Mouse (Mus musculus) adrenal gland, postnatal 10 days (tissue): ENCODE data around the gene Pdf. TPM values are rescaled to one million over a fixed set of nuclear protein-coding genes. Genes with fewer than 3 reads are reported as not detected.
"Not testable (repeated sequence)": the region's sequence is repeated elsewhere in the genome, so short reads cannot be mapped to it uniquely, and the experiment has no call there.

ENCODE experiments used
- DNase-seq: peaks from one replicate; pipeline ENCODE4 v3.0.0; 2021; ENCODE audit warnings: mixed read lengths
- microRNA-seq: library from miRNA; unstranded; fragments of <30 nt; microRNA quantifications from one replicate; pipeline ENCODE4 v1.2.0, GENCODE M21; 2021
- total RNA-seq, 2 experiments: library from RNA; stranded (reverse); gene quantifications; 2 replicates each; pipeline ENCODE4 v1.2.3; 2021

Gene Pdf
- total RNA-seq, 2 experiments from 2014 or later: 36.4 to 42.2 TPM

- DNase-seq: no peak
Observed at GRCm38 (mm10) chr8:107036626-107037025, 11.8 kb downstream of the Pdf start.

DNA sequence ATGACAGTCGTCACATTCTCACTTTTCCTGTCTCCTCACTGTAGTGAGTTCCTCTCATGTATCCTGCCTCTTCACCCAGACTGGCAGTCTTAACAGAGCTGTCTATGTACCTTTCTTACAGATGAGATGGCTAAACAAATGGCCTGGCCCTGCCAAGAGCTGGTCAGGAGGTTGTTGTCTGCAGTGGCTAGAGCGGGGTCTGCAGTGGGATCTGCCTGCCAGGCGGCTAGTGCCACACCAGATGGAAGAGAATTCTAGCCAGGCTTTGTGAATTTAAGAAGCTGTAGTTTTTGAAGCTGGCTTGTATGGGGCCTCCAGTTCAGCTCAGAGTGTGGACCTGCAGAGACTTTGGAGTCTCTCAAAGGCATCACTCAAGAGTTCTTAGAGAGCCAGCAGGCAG lies 12.8 kb downstream of the Pdf start:
- DNase-seq: no peak

DNA sequence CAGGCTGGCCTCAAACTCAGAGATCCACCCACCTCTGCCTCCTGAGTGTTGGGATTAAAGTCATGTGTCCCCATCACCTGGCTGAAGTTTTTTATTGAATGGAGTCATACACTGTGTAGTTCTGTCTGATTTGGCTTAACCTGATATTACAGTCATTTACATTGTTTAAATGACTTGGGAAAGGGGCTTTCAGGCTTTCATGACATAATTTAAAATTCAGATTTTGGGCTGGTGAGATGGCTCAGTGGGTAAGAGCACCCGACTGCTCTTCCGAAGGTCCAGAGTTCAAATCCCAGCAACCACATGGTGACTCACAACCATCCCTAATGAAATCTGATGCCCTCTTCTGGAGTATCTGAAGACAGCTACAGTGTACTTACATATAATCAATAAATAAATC lies 14.8 kb downstream of the Pdf start:
- not testable (repeated sequence) for DNase-seq

- DNase-seq: no peak
Observed at GRCm38 (mm10) chr8:107031577-107032090, 16.8 kb downstream of the Pdf start.

DNA sequence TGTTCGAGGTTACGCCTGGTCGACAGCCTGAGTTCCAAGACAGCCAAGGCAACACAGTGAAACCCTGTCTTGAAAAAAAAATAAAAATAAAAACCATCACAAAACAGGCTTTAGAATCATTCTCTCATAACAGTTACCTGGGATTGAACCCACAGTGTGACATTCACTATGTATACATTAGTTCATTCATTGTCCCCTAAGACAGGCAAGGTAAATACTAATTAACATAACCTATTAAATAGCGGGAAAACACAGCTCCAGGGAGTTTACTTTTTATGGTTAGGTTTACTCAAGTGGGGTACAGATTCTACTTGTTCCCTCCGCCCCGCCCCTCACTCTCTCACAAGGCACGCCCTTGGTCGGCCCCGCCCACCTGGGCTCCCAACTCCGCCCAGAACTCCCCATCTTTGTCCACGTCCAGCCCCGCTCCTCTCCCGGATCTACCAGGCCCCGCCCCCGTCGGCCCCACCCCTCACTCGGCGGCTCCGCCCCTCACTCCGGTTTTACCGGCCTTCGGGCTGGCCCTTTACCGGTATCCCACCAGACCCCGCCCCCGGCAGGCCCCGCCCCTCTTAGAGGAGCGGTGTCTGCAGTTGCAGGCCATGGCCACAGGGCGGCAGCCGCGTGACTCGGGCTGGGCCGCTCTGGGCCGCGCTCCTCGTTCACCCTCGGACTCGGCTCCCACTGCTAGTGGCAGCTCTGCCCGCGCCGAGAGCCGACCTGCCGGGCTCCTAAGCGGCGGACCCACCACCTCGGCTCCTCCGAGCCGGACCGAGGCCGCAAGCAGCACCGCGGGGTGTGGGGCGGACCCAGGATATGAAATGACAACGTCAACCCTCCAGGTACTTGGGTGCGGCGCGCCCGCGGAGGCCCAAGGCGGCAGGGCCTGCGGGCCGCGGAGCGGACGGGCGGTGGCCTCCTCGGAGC lies 17.5 kb downstream of the Pdf start, which contains the start of gene Vps4a:
Gene Vps4a (plus strand): TSS at position 573 of the 927 bp plus-strand sequence.
- peak; percentile 100 for DNase-seq

DNA sequence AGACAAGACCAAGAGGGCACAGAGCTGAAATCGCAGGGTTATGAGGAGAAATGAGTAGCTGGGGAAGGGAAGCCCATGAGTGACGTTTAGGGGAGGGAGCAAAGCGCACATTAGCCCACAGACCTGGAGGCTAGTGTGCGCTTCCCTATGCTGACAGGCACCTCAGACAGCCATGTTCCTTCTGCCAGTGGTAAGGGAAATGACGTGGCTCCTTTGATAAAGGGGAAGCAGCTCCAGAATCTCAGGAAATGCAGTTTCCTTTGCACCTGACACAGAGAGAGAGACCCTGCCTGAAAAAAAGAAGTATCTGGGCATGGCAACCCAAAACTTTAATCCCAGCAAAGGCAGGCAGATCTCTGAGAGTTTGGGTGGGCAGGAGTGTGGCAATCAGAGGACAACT lies 18.4 kb downstream of the Pdf start:
- no peak for DNase-seq

GRCm38 (mm10) chr8:107029310-107029709 lies 19.1 kb downstream of the Pdf start:
- DNase-seq: no peak

DNA sequence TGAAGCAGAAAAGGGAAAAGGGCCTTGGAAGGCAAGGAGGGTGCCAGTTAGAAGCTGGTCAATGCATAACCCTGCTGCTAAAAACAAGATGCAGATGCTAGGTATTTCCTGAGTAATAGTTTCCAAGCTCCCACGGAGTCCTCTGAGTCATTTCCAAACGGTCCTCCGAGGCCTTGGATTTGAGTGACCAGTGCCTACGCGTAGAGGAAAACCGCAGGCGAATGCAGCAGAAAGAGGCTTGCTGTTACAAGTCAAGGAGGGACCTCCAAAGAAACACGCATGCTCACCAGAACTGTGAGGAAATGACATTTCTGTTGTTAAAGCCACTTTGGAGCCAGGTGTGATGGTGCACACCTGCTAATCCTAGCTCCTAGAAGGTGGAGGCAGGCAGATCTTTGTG lies 24.9 kb downstream of the Pdf start:
- DNase-seq: peak; percentile 63

- no peak for DNase-seq
Observed at GRCm38 (mm10) chr8:107014915-107015314, 33.5 kb downstream of the Pdf start.

DNA sequence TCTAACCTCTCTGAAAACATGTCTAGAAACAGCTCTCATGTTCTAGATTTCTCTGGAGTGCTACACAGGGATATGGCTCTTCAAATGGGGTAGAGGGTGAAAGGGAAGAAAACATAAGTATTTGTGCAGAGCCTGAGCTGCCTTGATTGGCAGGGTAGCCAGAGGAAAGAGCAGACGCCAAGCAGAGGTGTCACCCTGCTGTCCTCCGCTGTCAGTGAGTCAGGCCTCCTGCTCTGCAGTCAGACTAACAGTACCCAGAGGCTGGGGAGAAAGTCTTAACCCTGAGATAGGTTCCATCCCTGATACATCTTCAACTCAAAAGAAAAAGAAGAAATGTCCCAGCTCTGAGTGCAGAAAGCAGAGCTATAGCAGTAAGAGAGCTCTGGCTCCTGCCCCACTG lies 35.7 kb downstream of the Pdf start:
- no peak for DNase-seq

- no peak for DNase-seq
Observed at GRCm38 (mm10) chr8:107007795-107008194, 40.6 kb downstream of the Pdf start.

DNA sequence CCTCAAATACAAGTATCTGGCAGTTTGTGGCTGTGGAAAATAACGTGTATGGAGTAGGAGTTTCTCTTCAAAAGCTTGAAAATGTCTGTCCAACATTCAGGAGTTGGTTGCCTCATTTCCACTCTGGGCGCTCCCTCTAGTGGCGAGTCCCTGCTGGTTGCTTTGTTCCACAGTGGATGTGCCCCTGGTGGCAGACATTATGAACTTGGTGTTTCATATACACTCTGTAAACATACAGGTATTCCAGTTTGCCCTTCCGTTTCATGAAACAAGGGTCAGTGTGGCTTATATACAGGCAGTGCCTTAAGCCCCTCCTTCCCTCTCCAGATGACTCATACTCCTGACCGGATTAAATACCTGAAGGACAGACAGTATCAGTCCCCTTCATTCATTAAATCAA lies 45.9 kb downstream of the Pdf start:
- DNase-seq: peak; percentile 94

- DNase-seq: peak; percentile 27
Observed at GRCm38 (mm10) chr8:106999068-106999467, 49.3 kb downstream of the Pdf start.

DNA sequence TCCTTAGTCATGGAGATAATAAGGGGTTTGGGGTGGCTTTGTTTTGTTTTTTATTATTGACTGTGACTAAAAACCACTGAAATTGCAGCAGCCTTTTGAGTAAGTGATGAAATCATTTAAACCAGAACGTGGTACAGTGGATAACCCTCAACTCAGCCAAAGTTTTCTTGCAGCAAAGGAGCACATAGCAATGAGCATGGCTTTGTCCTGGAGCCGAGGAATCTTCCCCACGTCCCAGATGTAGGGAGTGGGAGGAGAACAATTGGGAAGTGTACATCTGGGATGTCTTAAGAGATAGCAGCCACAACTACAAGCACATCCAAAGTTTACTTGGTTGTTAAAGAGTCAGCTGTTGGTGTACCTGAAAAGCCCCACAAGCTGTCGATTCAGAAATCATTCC lies 51.0 kb downstream of the Pdf start:
- no peak for DNase-seq

DNA sequence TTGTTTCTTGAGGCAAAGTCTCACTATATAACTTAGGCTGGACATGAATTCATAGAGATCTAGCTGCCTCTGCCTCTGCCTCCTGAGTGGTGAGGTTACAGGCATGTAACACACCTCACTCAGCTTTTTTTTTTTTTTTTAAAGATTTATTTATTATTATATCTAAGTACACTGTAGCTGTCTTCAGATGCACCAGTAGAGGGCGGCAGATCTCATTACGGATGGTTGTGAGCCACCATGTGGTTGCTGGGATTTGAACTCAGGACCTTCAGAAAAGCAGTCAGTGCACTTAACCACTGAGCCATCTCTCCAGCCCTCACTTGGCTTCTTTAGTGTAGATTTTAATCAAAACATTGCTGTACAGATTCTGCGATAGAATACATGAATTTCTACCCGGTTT lies 52.1 kb downstream of the Pdf start:
- DNase-seq: not testable (repeated sequence)

Small RNA genes within 50 kb of the gene (microRNA-seq; reads per million reads assigned to microRNA genes)
- not detected for gene Mir7075

Other genes starting within 250 kb of the Pdf start
- 1 to 10 TPM in 1 of 2 experiments, under 1 TPM in 1; 0.96 to 2.2 TPM for gene Has3, start 178.4 kb downstream of the Pdf start, total RNA-seq
- gene Utp4, start 155.0 kb downstream of the Pdf start, total RNA-seq: 10 to 100 TPM; 36.2 to 40.8 TPM
- gene Sntb2, start 112.9 kb downstream of the Pdf start, total RNA-seq: 10 to 100 TPM; 23.5 to 30.0 TPM
- 10 to 100 TPM; 54.5 to 55.5 TPM for gene Vps4a, start 17.4 kb downstream of the Pdf start, total RNA-seq
- gene Cog8, start 8.1 kb upstream of the Pdf start, total RNA-seq: 10 to 100 TPM; 24.2 to 26.6 TPM
- gene Nip7, start 8.3 kb upstream of the Pdf start, total RNA-seq: 10 to 100 TPM; 32.9 to 48.6 TPM
- gene Tmed6, start 17.0 kb upstream of the Pdf start, total RNA-seq: not detected
- 10 to 100 TPM; 22.0 to 26.4 TPM for gene Terf2, start 47.9 kb upstream of the Pdf start, total RNA-seq
- 100 to 1,000 TPM; 216 to 248 TPM for gene Cyb5b, start 102.0 kb upstream of the Pdf start, total RNA-seq
- 100 to 1,000 TPM in 1 of 2 experiments, 10 to 100 TPM in 1; 68.6 to 138 TPM for gene Nfat5, start 244.9 kb upstream of the Pdf start, total RNA-seq